Mouse (Mus musculus) heart, adult 10 weeks (tissue): ENCODE results near the gene Car2. TPM values are rescaled to one million over a fixed set of nuclear protein-coding genes. Genes with fewer than 3 reads are reported as not detected.

Source experiments
- polyA plus RNA-seq: library from polyadenylated mRNA; stranded (reverse); fragments of 350-450 nt; fragmentation: Illumina TruSeq; extraction: RNeasy Lipid Tissue Mini Kit (QIAGEN cat#74804); gene quantifications from one replicate; pipeline ENCODE4 v1.2.3, GENCODE M21; 2014; ENCODE audit warnings: low read depth, low replicate concordance

The Car2 gene
- polyA plus RNA-seq = 8.3 TPM

GRCm38 (mm10) chr3:14886102-14887098 is at the start of gene Car2:
Car2 (plus strand) TSS chr3:14886273.

GRCm38 (mm10) chr3:14863022-14863711 is 22.9 kb upstream of the Car2 start, which contains the start of gene Car3:
Car3 (plus strand) TSS chr3:14863512.

Other genes starting within 250 kb of the Car2 start
- gene Car13, start 244.5 kb upstream of the Car2 start, polyA plus RNA-seq = 1.4 TPM
- not detected for gene Car1, start 77.9 kb upstream of the Car2 start, polyA plus RNA-seq
- 70.9 TPM for gene Car3, start 22.8 kb upstream of the Car2 start, polyA plus RNA-seq